Mouse (Mus musculus) forebrain, embryonic 15.5 days (tissue): ENCODE results near the gene Zfp410. TPM values are rescaled to one million over a fixed set of nuclear protein-coding genes. Genes with fewer than 3 reads are reported as not detected.

Experiments used
- polyA plus RNA-seq: library from polyadenylated mRNA; unstranded; fragments of >200 nt; fragmentation: Nextera tagmentation; extraction: Ambion mirVana; gene quantifications from 2 replicates; pipeline ENCODE4 v1.2.1, GENCODE M21; 2015

The Zfp410 gene
- polyA plus RNA-seq, 1 experiment from 2014 or later, result 92.8 TPM

Other genes starting within 250 kb of the Zfp410 start
- gene Acot5, start 247.5 kb upstream of the Zfp410 start, polyA plus RNA-seq, result 0.32 TPM in 1 of 2 replicates, not detected in the other
- 1.2 TPM in 2 replicates for gene Acot6, start 216.2 kb upstream of the Zfp410 start, polyA plus RNA-seq
- gene Dnal1, start 202.5 kb upstream of the Zfp410 start, polyA plus RNA-seq, result 9.6 and 10.1 TPM in 2 replicates
- 6.0 and 6.5 TPM in 2 replicates for gene Pnma1, start 168.4 kb upstream of the Zfp410 start, polyA plus RNA-seq
- 4.3 and 5.0 TPM in 2 replicates for gene Elmsan1, start 98.0 kb upstream of the Zfp410 start, polyA plus RNA-seq
- 12.0 and 13.4 TPM in 2 replicates for gene Ptgr2, start 31.6 kb upstream of the Zfp410 start, polyA plus RNA-seq
- gene Coq6, start 44.8 kb downstream of the Zfp410 start, polyA plus RNA-seq, result 41.6 and 50.3 TPM in 2 replicates
- 14.8 and 16.1 TPM in 2 replicates for gene Fam161b, start 45.0 kb downstream of the Zfp410 start, polyA plus RNA-seq
- 10.5 and 11.7 TPM in 2 replicates for gene Entpd5, start 92.2 kb downstream of the Zfp410 start, polyA plus RNA-seq
- gene Bbof1, start 92.2 kb downstream of the Zfp410 start, polyA plus RNA-seq, result 3.2 and 3.8 TPM in 2 replicates
- 27.0 and 28.3 TPM in 2 replicates for gene Rnf113a2, start 100.3 kb downstream of the Zfp410 start, polyA plus RNA-seq
- gene Aldh6a1, start 134.2 kb downstream of the Zfp410 start, polyA plus RNA-seq, result 29.9 and 34.6 TPM in 2 replicates
- 39.1 and 39.3 TPM in 2 replicates for gene Lin52, start 134.6 kb downstream of the Zfp410 start, polyA plus RNA-seq